Mouse (Mus musculus) olfactory bulb, adult 2 months (tissue): ENCODE data around the gene Sbsn.

Experiments used
- CTCF ChIP-seq: fragments of 200-500 bp; IDR thresholded peaks from 2 replicates; pipeline ENCODE4 v1.5.1; 2012; ENCODE audit warnings: low read depth, mild to moderate bottlenecking, low read length, moderate library complexity; ENCODE audit not compliant: insufficient read depth
- POLR2A ChIP-seq: fragments of 200-500 bp; IDR thresholded peaks from 2 replicates; pipeline ENCODE4 v1.6.1; 2012; ENCODE audit warnings: mild to moderate bottlenecking, low read depth, low read length, moderate library complexity; ENCODE audit not compliant: insufficient read depth

DNA sequence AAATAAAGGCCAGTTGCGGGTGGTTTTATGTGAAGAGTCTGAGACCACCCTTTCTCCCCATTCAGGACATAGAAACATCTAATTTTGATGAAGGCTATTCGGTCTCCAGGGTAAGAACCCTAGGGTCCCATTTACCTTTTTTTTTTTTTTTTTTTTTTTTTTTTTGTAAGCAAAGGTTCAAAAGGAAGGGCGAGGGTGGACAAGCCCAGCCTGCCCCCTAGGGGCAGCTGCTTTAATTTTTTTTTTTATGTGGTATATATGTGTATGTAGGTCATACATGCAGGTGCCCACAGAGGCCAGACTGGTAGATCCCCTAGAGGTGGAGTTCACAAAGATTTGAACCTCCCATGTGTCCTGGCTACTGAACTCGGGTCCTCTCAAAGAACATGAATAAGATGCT, 15.1 kb downstream of the Sbsn start:
- TF ChIP-seq CTCF (no peak), POLR2A (no peak)
